Mouse (Mus musculus) heart, embryonic 12.5 days (tissue): ENCODE data around the gene Dgat2. TPM values are rescaled to one million over a fixed set of nuclear protein-coding genes. Genes with fewer than 3 reads are reported as not detected.

ENCODE experiments used
- ATAC-seq: fragments of 200-750 bp; cut with Nextera tagmentation; 2 replicates; pipeline ENCODE4 v1.8.0; 2017; ENCODE audit warnings: moderate TSS enrichment, moderate library complexity; ENCODE audit not compliant: insufficient number of reproducible peaks, low FRiP score
- H3K27ac ChIP-seq: fragments of 300-500 bp; sonication (generic); 2 replicates; pipeline ENCODE4 v1.5.1; 2016; ENCODE audit warnings: mild to moderate bottlenecking, moderate library complexity; ENCODE audit not compliant: poor library complexity, severe bottlenecking
- H3K27me3 ChIP-seq: fragments of 300-500 bp; sonication (generic); replicated peaks from 2 replicates; pipeline ENCODE4 v1.6.1; 2016; ENCODE audit warnings: mild to moderate bottlenecking, moderate library complexity
- H3K36me3 ChIP-seq: fragments of 300-500 bp; sonication (generic); 2 replicates; pipeline ENCODE4 v1.6.1; 2016; ENCODE audit warnings: mild to moderate bottlenecking, moderate library complexity
- H3K4me1 ChIP-seq: fragments of 300-500 bp; sonication (generic); replicated peaks from 2 replicates; pipeline ENCODE4 v1.6.1; 2016; ENCODE audit warnings: mild to moderate bottlenecking
- H3K4me2 ChIP-seq: fragments of 300-500 bp; sonication (generic); 2 replicates; pipeline ENCODE4 v1.6.1; 2016; ENCODE audit warnings: mild to moderate bottlenecking, moderate library complexity
- H3K4me3 ChIP-seq: fragments of 300-500 bp; sonication (generic); 2 replicates; pipeline ENCODE4 v1.5.1; 2016; ENCODE audit warnings: mild to moderate bottlenecking
- H3K9ac ChIP-seq: fragments of 300-500 bp; sonication (generic); 2 replicates; pipeline ENCODE4 v1.6.1; 2016; ENCODE audit warnings: mild to moderate bottlenecking, moderate library complexity
- H3K9me3 ChIP-seq: fragments of 300-500 bp; sonication (generic); replicated peaks from 2 replicates; pipeline ENCODE4 v1.6.1; 2016; ENCODE audit warnings: mild to moderate bottlenecking, moderate library complexity
- WGBS: fragments of 180-500 bp; shearing (Covaris S2); methylation state at CpG from one replicate; pipeline ENCODE4 v1.1.7; 2016; 5-methylcytosine and 5-hydroxymethylcytosine counted together
- polyA plus RNA-seq: library from polyadenylated mRNA; unstranded; fragments of >200 nt; fragmentation: Nextera tagmentation; extraction: Ambion mirVana; gene quantifications from 2 replicates; pipeline ENCODE4 v1.2.1, GENCODE M21; 2016

The Dgat2 gene
- polyA plus RNA-seq, 1 experiment from 2014 or later: 10.3 TPM

GRCm38 (mm10) chr7:99136789-99137188 lies 45.7 kb downstream of the Dgat2 start:
- Histone ChIP-seq H3K36me3 (0 out of 2 replicates have a peak, but pooled peaks cover 2% of the 10 kb centered on the region), H3K27me3 (no peaks in the 10 kb centered on the region), H3K4me2 (no peak overlapping the region), H3K9me3 (peaks cover 11% of the 10 kb centered on the region), H3K27ac (no peak overlapping the region), H3K4me3 (no peak overlapping the region), H3K4me1 (peaks cover 22% of the 10 kb centered on the region), H3K9ac (no peak overlapping the region)
- ATAC-seq: no peak
- 65% methylated on average over 6 of the region's 6 CpGs for WGBS

GRCm38 (mm10) chr7:99133811-99134402 lies 48.6 kb downstream of the Dgat2 start:
- Histone ChIP-seq H3K4me1 (peaks cover 19% of the 10 kb centered on the region), H3K27ac (no peak overlapping the region), H3K9ac (no peak overlapping the region), H3K27me3 (no peaks in the 10 kb centered on the region), H3K4me2 (no peak overlapping the region), H3K36me3 (0 out of 2 replicates have a peak, but pooled peaks cover 2% of the 10 kb centered on the region), H3K9me3 (peaks cover 11% of the 10 kb centered on the region), H3K4me3 (no peak overlapping the region)
- ATAC-seq: no peak
- 86% methylated on average over 8 of the region's 8 CpGs for WGBS

- ATAC-seq: no peak
- peaks cover 32% of the 10 kb centered on the region for H3K4me1 ChIP-seq
- H3K27ac ChIP-seq: peak overlapping the region; percentile 85
- no peak overlapping the region for H3K4me2 ChIP-seq
- no peak overlapping the region for H3K4me3 ChIP-seq
- WGBS: 78% methylated on average over 9 of the region's 9 CpGs
- H3K27me3 ChIP-seq: no peaks in the 10 kb centered on the region
- H3K36me3 ChIP-seq: 0 out of 2 replicates have a peak, but pooled peaks cover 2% of the 10 kb centered on the region
- peaks cover 11% of the 10 kb centered on the region for H3K9me3 ChIP-seq
- no peak overlapping the region for H3K9ac ChIP-seq
These were observed 49.9 kb downstream of the Dgat2 start for GRCm38 (mm10) chr7:99132597-99132996.

- 47% methylated on average over 6 of the region's 6 CpGs for WGBS
- Histone ChIP-seq H3K27ac (peak overlapping the region; percentile 85; the same call in 1 of the 2 replicates), H3K9ac (no peak overlapping the region)
These were observed 50.6 kb downstream of the Dgat2 start for GRCm38 (mm10) chr7:99131819-99132353.

GRCm38 (mm10) chr7:99128965-99129364 lies 53.6 kb downstream of the Dgat2 start:
- Histone ChIP-seq H3K4me1 (peaks cover 52% of the 10 kb centered on the region), H3K27ac (no peak overlapping the region), H3K27me3 (no peaks in the 10 kb centered on the region), H3K9ac (no peak overlapping the region), H3K36me3 (peaks cover 9% of the 10 kb centered on the region), H3K4me3 (no peak overlapping the region), H3K4me2 (no peak overlapping the region), H3K9me3 (peaks cover 3% of the 10 kb centered on the region; the same call in 1 of the 2 replicates)
- 83% methylated on average over 8 of the region's 8 CpGs for WGBS
- no peak for ATAC-seq

More at GRCm38 (mm10) chr7:99131819-99132353, 50.6 kb downstream of the Dgat2 start:
- no peak for ATAC-seq
- Histone ChIP-seq H3K27me3 (no peaks in the 10 kb centered on the region), H3K36me3 (0 out of 2 replicates have a peak, but pooled peaks cover 2% of the 10 kb centered on the region), H3K4me3 (no peak overlapping the region), H3K9me3 (peaks cover 11% of the 10 kb centered on the region), H3K4me2 (no peak overlapping the region), H3K4me1 (peaks cover 39% of the 10 kb centered on the region)

GRCm38 (mm10) chr7:99128020-99128950 lies 54.2 kb downstream of the Dgat2 start:
- Histone ChIP-seq H3K4me3 (no peak overlapping the region), H3K4me2 (no peak overlapping the region), H3K36me3 (peaks cover 9% of the 10 kb centered on the region), H3K9me3 (peaks cover 3% of the 10 kb centered on the region; the same call in 1 of the 2 replicates), H3K27me3 (no peaks in the 10 kb centered on the region), H3K27ac (peak overlapping the region; percentile 41; the same call in 1 of the 2 replicates), H3K4me1 (peaks cover 52% of the 10 kb centered on the region), H3K9ac (no peak overlapping the region)
- 44% methylated on average over 10 of the region's 10 CpGs for WGBS
- no peak for ATAC-seq

- Histone ChIP-seq H3K4me3 (no peak overlapping the region), H3K27ac (peak overlapping the region; percentile 88), H3K27me3 (no peaks in the 10 kb centered on the region), H3K9me3 (no peaks in the 10 kb centered on the region), H3K36me3 (peaks cover 9% of the 10 kb centered on the region), H3K4me2 (peak overlapping the region; percentile 30), H3K9ac (no peak overlapping the region), H3K4me1 (peaks cover 50% of the 10 kb centered on the region)
- no peak; the same call in 1 of the 2 replicates for ATAC-seq
- WGBS: 25% methylated on average over 8 of the region's 8 CpGs
These were observed 56.5 kb downstream of the Dgat2 start for GRCm38 (mm10) chr7:99126057-99126456.

- ATAC-seq: no peak
- no peak overlapping the region for H3K4me2 ChIP-seq
- H3K9ac ChIP-seq: peak overlapping the region; percentile 42; the same call in 1 of the 2 replicates
These were observed 59.9 kb downstream of the Dgat2 start for GRCm38 (mm10) chr7:99122651-99123050.

GRCm38 (mm10) chr7:99120865-99121521 lies 61.5 kb downstream of the Dgat2 start:
- no peak overlapping the region for H3K4me2 ChIP-seq
- ATAC-seq: no peak
- H3K9me3 ChIP-seq: no peaks in the 10 kb centered on the region
- no peaks in the 10 kb centered on the region for H3K27me3 ChIP-seq
- no peak overlapping the region for H3K4me3 ChIP-seq
- H3K36me3 ChIP-seq: peaks cover 16% of the 10 kb centered on the region
- 83% methylated on average over 5 of the region's 5 CpGs for WGBS
- H3K4me1 ChIP-seq: peaks cover 29% of the 10 kb centered on the region
- H3K9ac ChIP-seq: no peak overlapping the region
- no peak overlapping the region for H3K27ac ChIP-seq

More at GRCm38 (mm10) chr7:99122651-99123050, 59.9 kb downstream of the Dgat2 start:
- no peak overlapping the region for H3K4me3 ChIP-seq
- H3K4me1 ChIP-seq: peaks cover 42% of the 10 kb centered on the region
- no peaks in the 10 kb centered on the region for H3K9me3 ChIP-seq
- no peaks in the 10 kb centered on the region for H3K27me3 ChIP-seq
- no peak overlapping the region for H3K27ac ChIP-seq
- 67% methylated on average over 5 of the region's 5 CpGs for WGBS
- H3K36me3 ChIP-seq: peaks cover 9% of the 10 kb centered on the region

GRCm38 (mm10) chr7:99120082-99120481 lies 62.4 kb downstream of the Dgat2 start:
- no peak overlapping the region for H3K27ac ChIP-seq
- no peak overlapping the region for H3K9ac ChIP-seq
- no peak for ATAC-seq
- peaks cover 16% of the 10 kb centered on the region for H3K36me3 ChIP-seq
- WGBS: 57% methylated on average over 4 of the region's 4 CpGs
- H3K4me3 ChIP-seq: no peak overlapping the region
- H3K27me3 ChIP-seq: no peaks in the 10 kb centered on the region
- H3K4me1 ChIP-seq: peaks cover 30% of the 10 kb centered on the region
- no peak overlapping the region for H3K4me2 ChIP-seq
- H3K9me3 ChIP-seq: no peaks in the 10 kb centered on the region
